Mouse (Mus musculus): ENCODE data around the gene Esrrg.

The Esrrg gene

DNA sequence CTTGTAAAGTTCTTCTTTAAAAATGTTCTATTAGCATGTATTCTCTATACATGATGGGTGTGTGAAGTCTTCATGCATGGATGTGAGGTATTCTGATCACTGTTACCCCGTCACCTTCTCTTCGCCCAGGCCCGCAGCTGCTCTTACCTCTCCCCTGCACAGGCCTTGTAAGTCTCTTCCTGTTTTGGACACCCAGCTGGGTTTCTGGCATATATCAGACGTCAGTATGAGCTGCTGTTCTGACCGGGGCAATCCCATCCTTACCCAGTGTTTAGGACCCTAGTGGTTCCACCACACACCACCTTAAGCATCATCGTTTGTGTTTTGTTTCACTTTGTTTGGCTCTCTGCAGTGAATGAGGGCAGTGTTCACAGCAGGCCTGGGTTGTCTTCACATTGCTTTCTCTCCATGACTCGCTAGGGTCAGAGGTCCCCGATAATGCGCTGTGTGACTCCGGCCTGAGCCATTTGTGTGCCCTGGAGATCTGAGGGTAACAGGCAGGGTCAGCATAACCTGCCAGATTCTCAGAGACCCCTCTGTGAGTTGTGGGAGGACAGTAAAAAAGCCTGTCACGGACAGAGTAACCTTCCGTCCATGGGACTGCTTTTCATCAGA is 471.8 kb downstream of the Esrrg start:
- DNase-seq (ENCODE audit: low read depth): no peak

DNA sequence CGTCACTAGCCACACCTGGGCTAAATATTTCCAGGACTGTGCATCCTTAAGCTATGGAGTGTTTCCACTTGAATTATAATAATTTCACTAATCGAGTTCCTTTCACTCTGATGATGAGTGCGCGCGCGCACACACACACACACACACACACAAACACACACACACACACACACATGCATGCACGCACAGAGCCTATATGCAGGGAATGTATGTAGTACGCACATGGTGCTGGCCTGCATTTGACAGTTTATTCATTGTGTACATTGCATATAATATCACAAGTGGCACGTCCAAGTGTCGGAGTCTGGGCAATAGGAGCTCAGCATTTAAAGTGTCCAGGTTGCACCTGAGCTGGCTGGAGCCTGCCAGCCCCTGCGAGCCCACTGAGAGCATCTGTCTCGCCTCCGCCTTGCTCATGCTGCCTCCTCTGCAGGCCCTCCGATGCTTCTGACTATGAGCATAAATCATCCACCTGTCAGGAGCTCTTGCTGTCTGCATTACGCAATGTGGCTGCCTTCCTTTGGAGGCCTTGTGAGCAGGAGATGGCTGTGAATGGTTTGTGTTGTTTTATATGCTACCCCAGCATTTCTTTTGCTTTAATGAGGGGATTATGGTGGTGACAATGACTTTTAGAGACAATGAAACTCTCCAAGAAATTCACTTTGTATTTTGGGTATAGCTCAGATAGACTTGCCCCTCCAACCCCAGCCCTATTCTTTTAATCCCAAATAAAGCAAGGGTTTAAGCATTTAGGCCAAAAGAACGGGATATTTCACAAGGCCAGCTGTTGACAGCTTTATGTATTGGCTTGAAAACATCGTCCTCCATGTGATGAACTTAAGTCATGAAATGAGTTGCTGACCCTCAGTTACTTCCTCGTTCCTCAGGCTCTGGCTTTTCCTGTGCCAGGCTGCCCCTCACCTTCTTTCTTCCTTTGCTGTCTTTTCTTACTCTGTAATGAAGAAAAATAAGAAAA is 474.4 kb downstream of the Esrrg start:
- no peak for DNase-seq (ENCODE audit: low read depth)

DNA sequence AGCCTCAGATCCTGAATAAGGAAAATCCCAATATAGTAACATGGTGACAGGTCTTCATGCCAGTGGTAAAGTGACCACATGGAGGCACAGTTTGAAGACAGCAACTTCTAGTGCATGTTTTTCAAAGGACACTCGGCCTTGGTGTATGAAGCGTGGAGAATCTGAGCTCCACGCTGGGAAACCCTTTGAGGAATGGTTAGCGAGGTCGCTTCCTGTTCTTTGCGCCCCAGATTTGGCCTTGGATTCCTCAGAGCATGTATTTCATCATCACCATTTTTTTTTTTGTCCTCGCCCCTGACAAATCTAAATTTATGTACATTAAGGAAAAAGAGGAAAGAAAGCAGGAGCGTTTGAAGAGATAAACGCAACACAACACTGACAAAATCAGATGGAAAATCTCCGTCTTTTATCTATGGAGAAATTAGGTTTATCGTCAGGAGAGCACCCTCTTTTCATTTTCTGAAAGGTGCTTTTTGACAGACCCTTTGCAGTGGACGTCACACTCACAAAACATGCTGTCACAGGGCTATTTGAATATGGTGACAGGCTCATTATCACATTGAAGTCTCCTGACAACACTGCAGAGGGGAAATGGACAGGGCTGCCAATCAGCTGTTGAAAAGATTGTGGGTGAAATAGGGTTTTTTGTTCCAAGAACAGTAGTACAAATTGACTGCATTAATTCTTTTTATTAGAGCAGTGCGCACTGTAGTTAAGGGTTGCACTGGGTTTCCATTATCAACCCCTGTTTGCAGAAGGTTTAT is 476.7 kb downstream of the Esrrg start:
- DNase-seq (ENCODE audit: low read depth): no peak

- DNase-seq (ENCODE audit: low read depth): no peak
These were observed 485.1 kb downstream of the Esrrg start for GRCm38 (mm10) chr1:188093724-188094123.

DNA sequence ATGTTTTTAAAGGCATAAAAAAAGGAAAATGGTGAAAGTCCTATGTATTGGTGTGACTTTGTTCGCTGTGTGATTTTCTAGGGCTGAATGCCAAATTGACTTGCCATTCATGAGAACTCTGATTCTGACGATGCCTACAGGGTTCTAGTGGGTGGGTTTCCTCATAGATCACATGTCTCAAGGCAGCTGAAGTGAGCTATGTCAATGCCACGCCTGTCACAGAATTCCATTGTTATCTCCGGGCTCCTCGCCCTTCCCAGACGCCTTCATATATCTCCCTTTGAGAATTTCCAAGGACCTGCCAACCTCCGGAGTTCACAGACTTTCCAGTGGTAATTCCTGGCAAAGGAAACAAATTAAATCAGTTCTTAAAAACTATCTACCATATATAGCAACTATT is 493.2 kb downstream of the Esrrg start:
- no peak for DNase-seq (ENCODE audit: low read depth)

DNA sequence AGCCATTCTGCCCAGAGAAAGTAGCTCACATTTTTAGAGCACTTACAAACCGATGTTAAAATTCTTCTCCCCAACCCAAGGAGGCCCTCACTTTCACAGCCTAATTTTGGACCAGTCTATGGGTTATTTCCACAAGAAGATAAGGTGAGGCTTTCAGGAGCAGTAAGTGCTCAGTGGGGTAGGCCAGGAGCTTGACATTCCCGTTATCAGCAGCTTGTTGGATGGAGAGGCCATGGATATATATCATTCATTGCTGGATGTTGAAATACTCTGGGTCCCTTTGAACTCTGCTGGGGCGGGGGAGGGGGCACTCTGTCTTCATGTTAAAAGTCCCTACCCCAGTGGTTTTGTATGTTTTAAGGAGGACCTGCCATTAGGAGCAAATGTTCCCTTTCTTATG is 494.6 kb downstream of the Esrrg start:
- DNase-seq (ENCODE audit: low read depth): no peak

DNA sequence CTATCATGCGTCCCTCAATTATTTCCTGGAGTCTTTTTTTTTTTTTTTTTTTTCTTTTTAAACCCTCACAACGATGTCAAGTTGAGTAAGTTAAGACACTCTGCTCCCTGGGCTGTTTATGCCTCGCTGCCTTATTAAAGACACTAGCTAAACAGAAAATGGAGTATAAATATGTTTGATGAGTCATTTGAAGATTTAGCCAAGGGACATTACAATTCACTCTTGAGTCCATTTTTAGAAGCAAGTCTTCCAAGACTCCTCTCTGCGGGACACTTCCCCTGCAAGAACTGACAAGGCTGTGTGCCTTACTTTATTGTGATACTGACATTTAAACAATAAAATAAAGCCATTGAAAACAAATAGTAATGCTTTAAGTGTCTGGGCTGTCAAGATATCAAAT is 496.9 kb downstream of the Esrrg start:
- no peak for DNase-seq (ENCODE audit: low read depth)

- peak; percentile 9 for DNase-seq (ENCODE audit: low read depth)
These were observed 499.4 kb downstream of the Esrrg start for GRCm38 (mm10) chr1:188107946-188108345.

DNA sequence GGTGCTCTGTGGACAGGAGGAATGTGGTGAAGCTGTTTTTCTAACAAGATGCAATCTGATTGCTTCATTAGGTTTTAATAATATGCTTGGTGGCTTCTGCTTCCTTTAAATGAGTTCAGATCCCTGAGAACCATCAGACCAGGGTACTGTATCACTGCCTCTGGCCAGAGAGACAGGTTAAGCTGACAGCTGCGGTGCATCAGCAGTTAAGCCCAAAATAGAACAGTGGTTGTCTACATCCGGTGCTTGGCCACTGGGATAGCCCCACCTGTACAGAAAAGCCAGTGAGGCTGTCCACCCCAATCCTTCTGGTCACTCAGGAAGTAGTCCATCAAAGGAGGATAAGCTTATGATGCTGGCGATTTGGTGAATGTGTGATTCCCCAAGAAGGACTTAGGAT is 503.0 kb downstream of the Esrrg start:
- no peak for DNase-seq (ENCODE audit: low read depth)

GRCm38 (mm10) chr1:188113240-188113639 is 504.6 kb downstream of the Esrrg start:
- no peak for DNase-seq (ENCODE audit: low read depth)

DNA sequence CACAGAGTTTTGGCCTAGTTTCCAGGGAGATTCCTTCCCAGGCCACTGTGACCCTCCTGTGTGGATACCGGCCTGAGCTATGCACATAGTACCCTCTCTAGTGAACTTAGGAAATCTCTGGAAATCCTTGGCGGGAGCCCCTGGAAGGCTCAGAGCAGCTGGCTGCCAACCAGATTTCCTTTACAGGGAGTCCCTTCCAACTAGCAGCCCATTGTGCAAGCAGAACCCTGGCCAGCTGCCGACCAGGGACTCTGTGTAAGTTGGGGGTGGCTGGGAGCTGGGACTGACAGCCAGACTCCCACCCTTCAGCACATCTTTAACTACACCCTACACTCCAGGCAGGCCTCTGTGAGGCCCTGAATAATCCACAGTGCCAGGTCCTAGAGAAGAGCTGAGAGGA is 509.5 kb downstream of the Esrrg start:
- no peak for DNase-seq (ENCODE audit: low read depth)

DNA sequence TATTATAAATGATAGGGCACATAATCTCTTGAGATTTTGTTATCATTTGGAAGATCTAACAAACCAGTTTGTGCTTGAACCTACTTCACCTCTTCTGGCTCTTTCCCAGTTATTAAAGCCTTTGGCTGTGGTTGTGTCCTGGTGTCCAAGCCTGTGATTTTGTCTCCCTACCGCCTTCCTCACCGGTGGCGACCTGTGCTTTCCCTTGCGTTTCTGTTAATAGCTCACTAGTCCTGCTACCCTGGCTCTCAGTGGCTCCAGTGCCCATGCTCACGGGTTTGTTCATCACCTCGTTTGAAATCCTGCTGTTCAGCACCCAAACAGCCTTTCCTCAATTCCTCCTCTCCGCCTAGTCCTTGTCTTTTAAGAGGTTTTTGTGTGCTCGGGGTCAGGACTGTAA is 511.2 kb downstream of the Esrrg start:
- no peak for DNase-seq (ENCODE audit: low read depth)

DNA sequence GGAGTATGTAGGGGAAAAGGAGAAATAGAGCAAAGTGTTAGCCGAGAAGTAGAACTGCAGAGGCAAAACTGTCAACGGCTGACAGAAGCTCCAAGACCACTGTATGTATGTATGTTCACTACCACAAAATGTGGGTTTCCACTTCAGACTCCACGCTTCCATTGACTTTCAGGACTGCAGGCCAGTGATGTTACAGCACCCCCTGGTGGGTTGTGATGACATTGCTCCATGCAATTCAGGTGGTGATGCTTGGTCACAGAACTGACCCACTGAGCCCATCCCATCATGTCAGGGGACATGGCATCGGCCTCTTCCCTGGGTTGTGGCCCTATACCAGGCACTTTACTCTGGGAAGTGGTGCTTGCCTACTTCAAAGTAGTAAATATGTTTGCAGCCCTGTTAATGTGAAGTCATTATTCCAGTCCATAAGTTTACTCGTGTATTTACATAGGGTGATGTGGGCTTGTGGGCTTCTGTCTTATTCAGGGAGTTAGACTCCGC is 517.0 kb downstream of the Esrrg start:
- no peak for DNase-seq (ENCODE audit: low read depth)

DNA sequence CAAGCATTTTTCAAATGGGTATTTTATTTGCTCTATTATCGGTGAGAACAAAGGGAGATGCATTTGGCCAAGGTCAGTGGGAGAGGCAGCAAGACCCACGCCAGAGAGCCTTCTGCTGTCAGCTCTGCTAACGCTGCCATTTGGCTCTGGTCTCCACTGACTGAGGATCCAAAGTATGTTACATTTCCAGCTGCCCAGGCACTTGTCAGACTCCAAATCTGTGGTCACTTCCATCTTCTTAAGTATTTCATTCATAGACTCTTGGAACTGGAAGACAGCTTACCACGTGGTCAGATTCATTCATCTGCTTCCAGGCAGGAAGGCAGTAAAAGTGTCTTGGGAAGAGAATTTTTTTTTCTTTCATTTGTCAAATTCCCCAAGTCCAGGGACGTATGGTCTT is 527.5 kb downstream of the Esrrg start:
- no peak for DNase-seq (ENCODE audit: low read depth)

- no peak for DNase-seq (ENCODE audit: low read depth)
These were observed 530.9 kb downstream of the Esrrg start for GRCm38 (mm10) chr1:188139473-188139872.

GRCm38 (mm10) chr1:188140221-188140620 is 531.6 kb downstream of the Esrrg start:
- no peak for DNase-seq (ENCODE audit: low read depth)

DNA sequence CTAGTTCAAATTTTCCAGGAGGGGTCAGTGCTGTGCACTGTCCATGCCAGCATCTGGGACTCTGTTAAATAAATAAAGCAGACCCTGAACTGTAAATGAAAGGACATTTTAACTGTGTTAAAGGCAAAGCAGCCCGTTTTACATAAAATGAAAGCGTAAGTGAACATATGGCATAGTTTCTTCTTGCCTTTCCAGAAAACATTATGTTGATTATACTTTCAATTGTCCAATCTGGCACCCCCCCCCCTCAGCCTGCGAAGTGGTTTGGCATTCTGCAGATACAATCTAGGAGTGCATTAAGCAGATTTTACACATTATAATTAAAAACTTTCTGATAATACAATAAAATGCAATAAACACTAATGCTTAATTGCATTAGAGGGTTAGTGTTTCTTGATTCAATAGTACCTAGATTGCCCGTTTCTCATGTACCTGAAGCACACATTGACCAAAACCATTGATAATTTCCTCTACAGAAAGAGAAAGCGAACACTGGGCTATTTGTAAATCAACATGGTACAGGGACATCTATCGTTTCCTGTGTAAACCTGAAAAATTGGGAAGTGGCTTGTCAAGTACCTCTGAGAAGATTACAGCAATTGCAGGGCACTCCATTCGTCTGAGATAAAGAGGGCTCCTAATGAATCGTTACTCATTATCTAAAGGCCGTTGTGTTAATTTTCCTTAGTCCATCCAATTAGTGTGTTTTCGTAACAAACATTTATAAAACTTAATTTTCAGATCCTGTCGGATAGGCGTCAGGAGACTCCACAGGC is 539.0 kb downstream of the Esrrg start:
- no peak for DNase-seq (ENCODE audit: low read depth)

GRCm38 (mm10) chr1:188151066-188151465 is 542.5 kb downstream of the Esrrg start:
- DNase-seq (ENCODE audit: low read depth): no peak

GRCm38 (mm10) chr1:188152011-188152410 is 543.4 kb downstream of the Esrrg start:
- no peak for DNase-seq (ENCODE audit: low read depth)

- DNase-seq (ENCODE audit: low read depth): no peak
These were observed 545.1 kb downstream of the Esrrg start for GRCm38 (mm10) chr1:188153665-188154064.

DNA sequence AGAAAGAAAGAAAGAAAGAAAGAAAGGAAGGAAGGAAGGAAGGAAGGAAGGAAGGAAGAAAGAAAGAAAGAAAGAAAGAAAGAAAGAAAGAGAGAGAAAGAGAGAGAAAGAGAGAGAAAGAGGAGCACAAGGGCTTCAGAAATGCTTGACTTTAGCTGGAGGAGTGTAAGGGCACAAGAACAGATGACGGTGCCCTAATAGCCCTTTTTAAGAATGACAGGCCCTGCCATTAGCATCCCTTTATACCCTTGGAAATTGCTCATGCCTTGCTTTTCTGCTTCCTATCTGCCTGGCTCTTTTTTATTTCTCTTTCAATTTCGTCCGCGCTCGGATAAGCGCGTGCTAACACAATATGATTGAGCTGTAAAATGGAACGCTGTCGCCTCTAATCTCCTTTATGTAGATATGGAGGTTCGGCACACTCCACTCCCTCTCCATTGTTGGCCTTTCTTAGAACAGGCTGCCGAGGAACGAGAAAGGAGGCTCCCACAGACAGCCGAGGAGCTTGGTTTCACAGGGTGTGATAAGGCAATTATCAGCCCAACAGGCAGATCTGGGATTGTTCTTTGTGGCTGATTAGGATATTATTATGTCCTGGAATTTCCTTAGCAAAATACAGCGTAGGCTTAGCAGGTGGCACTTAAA is 546.0 kb downstream of the Esrrg start:
- DNase-seq (ENCODE audit: low read depth): no peak

Data from c-Kit-positive CD71-negative TER-119-negative erythroid progenitor cells, embryonic 14.5 days (primary cell).